Mouse (Mus musculus) kidney, embryonic 15.5 days (tissue): ENCODE measurements around the gene Scfd2. TPM values are rescaled to one million over a fixed set of nuclear protein-coding genes. Genes with fewer than 3 reads are reported as not detected.
A peak's percentile ranks its signal among the peaks of the same experiment; 100 is the strongest.

Source experiments
- ATAC-seq: fragments of 200-750 bp; cut with Nextera tagmentation; replicated peaks from 2 replicates; pipeline ENCODE4 v1.8.0; 2017; ENCODE audit warnings: moderate TSS enrichment; ENCODE audit not compliant: low FRiP score
- H3K27ac ChIP-seq: fragments of 300-500 bp; sonication (generic); 2 replicates; pipeline ENCODE4 v1.5.1; 2015; ENCODE audit warnings: mild to moderate bottlenecking, inconsistent platforms
- H3K27me3 ChIP-seq: fragments of 300-500 bp; sonication (generic); 2 replicates; pipeline ENCODE4 v1.6.1; 2015; ENCODE audit warnings: inconsistent platforms
- H3K36me3 ChIP-seq: fragments of 300-500 bp; sonication (generic); 2 replicates; pipeline ENCODE4 v1.6.1; 2015; ENCODE audit warnings: inconsistent platforms
- H3K4me1 ChIP-seq: fragments of 300-500 bp; sonication (generic); 2 replicates; pipeline ENCODE4 v1.6.1; 2015; ENCODE audit warnings: inconsistent platforms
- H3K4me2 ChIP-seq: fragments of 300-500 bp; sonication (generic); 2 replicates; pipeline ENCODE4 v1.6.1; 2015; ENCODE audit warnings: moderate library complexity, mild to moderate bottlenecking, inconsistent platforms
- H3K4me3 ChIP-seq: fragments of 300-500 bp; sonication (generic); replicated peaks from 2 replicates; pipeline ENCODE4 v1.5.1; 2015; ENCODE audit warnings: mild to moderate bottlenecking, inconsistent platforms
- H3K9ac ChIP-seq: fragments of 300-500 bp; sonication (generic); 2 replicates; pipeline ENCODE4 v1.6.1; 2015; ENCODE audit warnings: mild to moderate bottlenecking, inconsistent platforms
- H3K9me3 ChIP-seq: fragments of 300-500 bp; sonication (generic); replicated peaks from 2 replicates; pipeline ENCODE4 v1.6.1; 2016; ENCODE audit warnings: inconsistent platforms
- WGBS: fragments of 180-500 bp; shearing (Covaris S2); methylation state at CpG from one replicate; pipeline ENCODE4 v1.1.7; 2015; ENCODE audit warnings: mixed read lengths; 5-methylcytosine and 5-hydroxymethylcytosine counted together
- polyA plus RNA-seq: library from polyadenylated mRNA; unstranded; fragments of >200 nt; fragmentation: Nextera tagmentation; extraction: Ambion mirVana; gene quantifications from 2 replicates; pipeline ENCODE4 v1.2.1, GENCODE M21; 2015

Scfd2 gene
- polyA plus RNA-seq, 1 experiment from 2014 or later = 18.3 TPM

DNA sequence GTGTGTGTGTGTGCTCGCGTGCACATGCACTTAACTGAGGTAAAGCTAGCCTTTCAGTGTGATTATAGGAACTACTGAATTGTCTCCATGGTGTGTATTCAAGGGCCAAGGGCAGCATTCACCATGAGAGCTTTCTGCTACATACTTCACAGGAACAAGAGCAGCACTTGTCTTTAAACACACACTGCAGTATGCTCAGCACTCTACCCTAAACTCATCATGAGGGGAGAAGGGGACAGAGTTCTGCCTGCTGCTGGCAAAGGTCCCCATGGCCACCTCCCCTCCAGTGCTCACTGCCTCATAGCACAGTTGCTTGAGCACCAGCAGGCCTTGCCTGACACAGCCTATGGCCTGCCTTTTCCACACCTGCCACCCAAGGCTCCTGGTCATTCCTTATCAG, 230.1 kb downstream of the Scfd2 start:
- Histone ChIP-seq H3K4me1 (peaks cover 36% of the 10 kb centered on the region), H3K27ac (peak overlapping the region; percentile 61), H3K9ac (no peak overlapping the region), H3K4me2 (no peak overlapping the region), H3K27me3 (no peaks in the 10 kb centered on the region), H3K9me3 (no peaks in the 10 kb centered on the region), H3K36me3 (no peaks in the 10 kb centered on the region), H3K4me3 (no peak overlapping the region)
- ATAC-seq = no peak
- WGBS = 96% methylated on average over 2 of the region's 2 CpGs

DNA sequence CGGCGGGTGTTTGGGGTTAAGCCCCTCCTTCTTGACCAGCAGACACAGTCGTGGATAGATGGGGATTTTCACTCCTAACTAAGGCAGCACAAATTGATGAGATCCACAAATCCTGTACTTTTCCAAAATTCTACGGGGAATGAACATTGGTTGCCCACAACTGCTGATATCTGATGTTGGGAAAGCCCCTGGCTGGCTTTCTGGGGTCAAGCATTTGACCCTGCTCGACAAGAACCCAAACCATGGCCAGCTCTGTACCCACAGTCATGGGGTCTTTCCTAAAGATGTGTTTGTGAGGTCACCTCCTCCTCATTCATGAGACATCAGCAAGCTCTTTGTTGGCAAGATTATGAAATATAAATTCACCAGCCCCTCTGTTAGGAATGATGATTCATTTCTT, 230.6 kb downstream of the Scfd2 start:
- H3K36me3 ChIP-seq = no peaks in the 10 kb centered on the region
- H3K27me3 ChIP-seq = no peaks in the 10 kb centered on the region
- no peak overlapping the region for H3K4me3 ChIP-seq
- ATAC-seq = no peak
- H3K9ac ChIP-seq = no peak overlapping the region
- H3K4me1 ChIP-seq = peaks cover 40% of the 10 kb centered on the region
- H3K4me2 ChIP-seq = no peak overlapping the region
- no peak overlapping the region for H3K27ac ChIP-seq
- 62% methylated on average over 5 of the region's 5 CpGs for WGBS
- no peaks in the 10 kb centered on the region for H3K9me3 ChIP-seq

DNA sequence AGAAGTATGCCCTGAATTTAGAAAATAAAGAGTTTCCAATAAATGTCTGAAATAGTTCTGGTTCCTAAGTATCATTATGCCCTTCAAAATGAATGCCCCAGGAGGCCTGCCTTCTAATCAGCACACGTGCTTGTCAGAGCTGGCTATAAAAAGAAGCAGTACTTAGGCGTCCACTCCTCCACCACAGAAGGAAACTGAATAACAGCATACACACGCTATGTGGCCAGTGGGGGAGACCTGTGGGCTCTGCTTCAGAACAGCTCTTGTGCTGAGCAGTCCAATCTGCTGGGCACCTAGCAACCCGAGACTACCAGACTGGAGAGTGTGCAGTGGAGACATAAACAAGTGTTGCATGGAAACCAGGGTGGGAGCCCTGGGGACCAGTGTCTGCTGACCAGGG, 231.4 kb downstream of the Scfd2 start:
- no peaks in the 10 kb centered on the region for H3K9me3 ChIP-seq
- H3K27me3 ChIP-seq = no peaks in the 10 kb centered on the region
- 22% methylated on average over 4 of the region's 4 CpGs for WGBS
- H3K9ac ChIP-seq = no peak overlapping the region
- H3K4me1 ChIP-seq = peaks cover 36% of the 10 kb centered on the region
- peak; percentile 52 for ATAC-seq
- H3K4me3 ChIP-seq = no peak overlapping the region
- no peak overlapping the region for H3K27ac ChIP-seq
- H3K36me3 ChIP-seq = no peaks in the 10 kb centered on the region
- no peak overlapping the region for H3K4me2 ChIP-seq

DNA sequence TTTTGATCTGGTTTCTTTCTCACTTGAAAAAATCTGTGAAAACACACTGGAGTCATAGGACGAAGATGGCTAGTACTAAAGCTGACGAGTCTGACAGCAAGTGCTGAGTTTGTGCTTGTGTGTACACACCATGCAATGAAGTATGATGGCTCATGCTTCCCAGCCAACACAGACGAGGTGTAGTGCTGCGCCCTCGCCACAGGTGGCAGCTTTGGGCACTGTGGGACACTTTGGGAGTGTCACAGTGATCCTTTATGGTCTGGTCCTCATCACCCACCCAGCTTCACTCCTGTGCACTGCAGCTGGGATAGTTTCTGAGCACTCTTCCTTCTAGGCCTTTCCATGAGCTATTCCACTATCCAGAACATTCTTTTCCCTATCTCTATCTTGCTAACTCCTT, 234.4 kb downstream of the Scfd2 start:
- Histone ChIP-seq H3K4me2 (no peak overlapping the region), H3K36me3 (no peaks in the 10 kb centered on the region), H3K27me3 (no peaks in the 10 kb centered on the region), H3K27ac (no peak overlapping the region), H3K9ac (no peak overlapping the region), H3K4me1 (peaks cover 31% of the 10 kb centered on the region), H3K4me3 (no peak overlapping the region), H3K9me3 (no peaks in the 10 kb centered on the region)
- 85% methylated on average over 5 of the region's 5 CpGs for WGBS
- ATAC-seq = no peak

DNA sequence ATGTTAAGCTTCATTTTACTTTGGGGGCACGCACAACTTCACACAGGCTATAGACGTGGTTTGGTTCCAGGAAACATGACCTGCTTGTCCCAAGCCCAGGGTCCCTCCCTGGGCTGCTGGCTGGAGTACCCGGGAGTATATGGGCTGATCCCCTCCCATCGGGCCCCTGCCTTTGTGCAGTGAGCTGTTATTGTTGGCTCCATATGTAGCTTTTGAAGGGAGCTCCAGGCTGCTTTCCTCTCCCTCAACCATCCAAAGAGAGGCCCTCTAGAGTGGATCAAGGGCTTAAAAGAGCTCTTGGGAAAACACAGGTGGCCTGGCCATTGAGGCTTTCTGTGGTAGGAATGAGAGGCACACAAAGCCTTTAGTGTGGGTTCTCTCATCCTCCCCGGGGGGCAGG, 235.5 kb downstream of the Scfd2 start:
- WGBS = 39% methylated on average over 5 of the region's 5 CpGs
- Histone ChIP-seq H3K27ac (peak overlapping the region; percentile 56; the same call in 1 of the 2 replicates), H3K4me2 (no peak overlapping the region), H3K9me3 (no peaks in the 10 kb centered on the region), H3K4me3 (no peak overlapping the region), H3K9ac (no peak overlapping the region), H3K36me3 (no peaks in the 10 kb centered on the region), H3K27me3 (no peaks in the 10 kb centered on the region), H3K4me1 (peaks cover 30% of the 10 kb centered on the region)
- ATAC-seq = no peak

DNA sequence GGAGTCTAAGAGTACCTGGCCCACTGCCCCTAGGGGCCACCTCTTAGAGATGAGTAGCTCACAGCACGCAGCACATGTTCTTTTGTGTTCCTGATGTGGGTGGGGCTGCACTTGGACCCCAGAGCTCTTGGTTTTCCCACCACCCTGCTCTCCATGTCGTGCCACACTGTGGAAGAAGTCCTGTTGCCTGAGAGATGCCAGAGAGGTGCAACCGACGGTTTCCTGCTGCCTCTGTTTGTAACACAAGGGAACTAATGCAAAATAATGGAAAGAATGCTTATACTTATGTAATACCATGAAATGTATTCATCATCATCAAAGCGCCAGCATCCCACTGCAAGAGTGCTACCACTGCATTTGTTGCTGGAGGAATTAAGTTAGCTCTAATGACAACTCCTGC, 238.0 kb downstream of the Scfd2 start:
- Histone ChIP-seq H3K9ac (no peak overlapping the region), H3K27ac (no peak overlapping the region), H3K36me3 (no peaks in the 10 kb centered on the region), H3K9me3 (no peaks in the 10 kb centered on the region), H3K4me2 (no peak overlapping the region), H3K4me3 (no peak overlapping the region), H3K27me3 (no peaks in the 10 kb centered on the region), H3K4me1 (peaks cover 23% of the 10 kb centered on the region)
- WGBS = 80% methylated on average over 5 of the region's 5 CpGs
- ATAC-seq = no peak

DNA sequence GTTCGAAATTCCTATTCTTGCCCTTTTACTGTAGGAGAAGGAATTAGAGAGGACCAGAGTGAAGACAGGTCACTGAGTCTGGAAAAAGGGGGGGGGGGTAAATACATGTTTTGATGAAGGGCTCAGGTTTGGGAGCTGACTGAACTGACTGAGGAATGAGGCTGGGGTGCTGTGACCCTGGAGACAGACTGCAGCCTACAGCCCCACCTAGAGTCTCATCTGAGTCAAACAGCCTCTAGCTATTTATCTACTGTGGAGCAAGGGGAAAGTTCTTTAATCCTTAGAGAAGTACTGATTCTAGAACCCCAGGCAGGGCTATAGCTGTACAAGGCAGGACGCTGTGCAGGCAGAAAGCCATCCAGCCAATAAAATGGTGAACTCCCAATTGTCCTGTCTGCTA, 239.5 kb downstream of the Scfd2 start:
- no peak overlapping the region for H3K9ac ChIP-seq
- no peak overlapping the region for H3K27ac ChIP-seq
- no peaks in the 10 kb centered on the region for H3K36me3 ChIP-seq
- WGBS = 74% methylated on average over 2 of the region's 2 CpGs
- no peak overlapping the region for H3K4me3 ChIP-seq
- no peaks in the 10 kb centered on the region for H3K27me3 ChIP-seq
- H3K4me2 ChIP-seq = no peak overlapping the region
- no peak for ATAC-seq
- no peaks in the 10 kb centered on the region for H3K9me3 ChIP-seq
- H3K4me1 ChIP-seq = peaks cover 23% of the 10 kb centered on the region

DNA sequence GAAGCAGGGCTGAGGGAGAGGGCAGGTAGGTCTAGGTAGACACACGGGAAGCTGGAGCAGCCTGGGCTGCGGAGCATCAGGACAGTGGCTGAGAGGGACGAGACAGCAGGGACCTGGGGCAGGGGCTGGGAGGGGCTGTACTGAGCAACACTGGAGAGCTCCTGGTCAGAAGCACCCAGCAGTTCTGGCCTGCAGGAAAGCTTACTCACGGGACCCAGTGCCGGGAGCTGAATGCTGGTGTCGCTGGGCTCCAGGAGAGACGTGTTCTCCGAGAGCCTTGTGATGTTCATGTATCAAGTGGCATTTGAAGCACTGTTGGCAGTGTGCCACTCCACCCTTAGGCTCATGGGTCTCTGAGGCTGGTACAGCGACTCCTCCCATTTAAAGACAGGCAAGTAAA, 240.0 kb downstream of the Scfd2 start:
- WGBS = 73% methylated on average over 9 of the region's 9 CpGs
- no peaks in the 10 kb centered on the region for H3K9me3 ChIP-seq

DNA sequence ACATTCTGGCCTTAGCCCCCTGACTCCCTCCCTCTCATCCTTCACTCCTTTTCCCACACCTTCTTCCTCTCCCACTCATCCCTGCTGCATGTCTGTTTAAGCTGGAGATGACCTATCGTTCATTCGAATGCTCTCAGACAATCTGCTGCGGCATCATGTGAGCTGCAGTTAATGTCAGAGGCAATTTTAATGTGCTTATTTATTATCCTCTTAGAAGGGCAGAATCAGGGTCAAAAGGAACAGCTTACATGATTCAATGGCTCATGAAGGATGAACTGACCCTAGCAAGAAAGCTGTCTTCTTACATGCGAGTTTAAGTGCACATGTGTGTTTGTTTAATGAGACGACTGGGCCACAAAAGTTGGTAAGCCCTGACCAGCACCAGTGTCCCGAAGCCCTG, 241.6 kb downstream of the Scfd2 start:
- no peak overlapping the region for H3K9ac ChIP-seq
- peaks cover 11% of the 10 kb centered on the region; the same call in 1 of the 2 replicates for H3K4me1 ChIP-seq
- H3K4me2 ChIP-seq = no peak overlapping the region
- H3K4me3 ChIP-seq = no peak overlapping the region
- H3K27me3 ChIP-seq = no peaks in the 10 kb centered on the region
- H3K27ac ChIP-seq = no peak overlapping the region
- no peak for ATAC-seq
- no peaks in the 10 kb centered on the region for H3K36me3 ChIP-seq
- H3K9me3 ChIP-seq = no peaks in the 10 kb centered on the region
- 34% methylated on average over 6 of the region's 6 CpGs for WGBS

More for the DNA sequence above, 240.0 kb downstream of the Scfd2 start:
- no peak for ATAC-seq
- no peak overlapping the region for H3K27ac ChIP-seq
- H3K4me1 ChIP-seq = peaks cover 21% of the 10 kb centered on the region
- no peak overlapping the region for H3K4me2 ChIP-seq
- no peak overlapping the region for H3K4me3 ChIP-seq
- H3K36me3 ChIP-seq = no peaks in the 10 kb centered on the region
- H3K9ac ChIP-seq = no peak overlapping the region
- no peaks in the 10 kb centered on the region for H3K27me3 ChIP-seq

DNA sequence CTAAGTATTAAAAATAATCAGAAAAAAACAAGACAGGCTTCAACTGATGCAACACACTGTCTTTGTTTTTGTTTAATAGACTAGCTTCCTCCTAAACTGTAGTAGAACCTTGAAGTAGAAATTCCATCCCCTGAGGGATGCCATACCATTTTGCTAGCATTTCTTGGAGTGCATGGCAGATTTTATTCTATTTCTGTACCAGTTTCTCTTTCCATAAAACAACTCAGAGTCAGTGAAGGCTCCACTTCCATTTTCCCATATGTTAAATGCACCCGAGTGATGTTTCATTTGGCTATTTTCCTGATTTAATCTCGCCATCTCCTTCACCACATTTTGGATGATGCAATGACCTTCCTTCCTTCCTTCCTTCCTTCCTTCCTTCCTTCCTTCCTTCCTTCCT, 243.4 kb downstream of the Scfd2 start:
- Histone ChIP-seq H3K4me3 (no peak overlapping the region), H3K9ac (no peak overlapping the region), H3K4me1 (0 out of 2 replicates have a peak, but pooled peaks cover 4% of the 10 kb centered on the region), H3K4me2 (no peak overlapping the region), H3K36me3 (no peaks in the 10 kb centered on the region), H3K27ac (no peak overlapping the region), H3K27me3 (no peaks in the 10 kb centered on the region), H3K9me3 (no peaks in the 10 kb centered on the region)
- ATAC-seq = no peak
- 90% methylated on average over 2 of the region's 2 CpGs for WGBS

DNA sequence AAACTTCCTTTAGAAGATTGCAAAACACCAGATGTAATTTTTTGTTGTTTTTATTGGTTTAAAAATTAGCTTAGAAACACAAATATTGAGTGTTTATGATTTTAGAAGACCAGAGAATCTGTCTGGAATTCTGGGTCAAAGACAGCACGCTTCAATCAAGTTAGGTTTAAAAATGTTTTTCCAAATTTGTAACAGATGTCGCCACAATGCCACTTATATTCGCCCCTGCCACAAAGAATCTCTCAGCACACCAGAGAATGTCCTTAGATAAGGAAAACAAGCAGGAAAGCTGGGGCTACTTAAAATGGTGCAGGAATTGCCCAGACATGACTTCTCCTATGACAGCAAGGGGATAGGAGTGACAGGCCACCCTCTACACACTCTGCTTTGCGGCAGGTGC, 245.3 kb downstream of the Scfd2 start:
- 88% methylated on average over 4 of the region's 4 CpGs for WGBS
- Histone ChIP-seq H3K4me1 (0 out of 2 replicates have a peak, but pooled peaks cover under 1% of the 10 kb centered on the region), H3K27ac (no peak overlapping the region), H3K9ac (no peak overlapping the region), H3K4me3 (no peak overlapping the region), H3K9me3 (no peaks in the 10 kb centered on the region), H3K4me2 (no peak overlapping the region), H3K27me3 (no peaks in the 10 kb centered on the region; the same call in 1 of the 2 replicates), H3K36me3 (no peaks in the 10 kb centered on the region)
- no peak for ATAC-seq

DNA sequence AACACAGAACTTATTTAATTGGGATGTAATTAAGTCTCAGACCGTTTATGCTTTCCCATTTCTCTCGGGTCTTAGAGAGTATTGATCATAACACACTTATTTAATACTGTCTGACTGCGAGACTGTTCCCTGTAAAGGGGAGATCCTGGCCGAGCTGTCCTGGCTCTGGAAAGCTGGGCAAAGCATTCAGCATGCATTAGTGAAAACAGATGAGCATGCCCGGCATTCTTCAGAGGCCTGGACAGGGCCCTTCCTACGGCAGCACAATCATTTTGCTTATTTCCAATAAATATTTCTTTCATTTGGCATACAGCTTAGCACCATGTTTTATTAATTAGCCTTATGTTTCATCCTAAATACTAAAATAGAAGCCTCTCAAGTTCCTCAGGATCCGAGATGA, 245.8 kb downstream of the Scfd2 start:
- H3K36me3 ChIP-seq = no peaks in the 10 kb centered on the region
- no peaks in the 10 kb centered on the region for H3K9me3 ChIP-seq
- H3K4me1 ChIP-seq = 0 out of 2 replicates have a peak, but pooled peaks cover 2% of the 10 kb centered on the region
- no peaks in the 10 kb centered on the region; the same call in 1 of the 2 replicates for H3K27me3 ChIP-seq
- H3K4me2 ChIP-seq = no peak overlapping the region
- no peak for ATAC-seq
- no peak overlapping the region for H3K9ac ChIP-seq
- 72% methylated on average over 7 of the region's 7 CpGs for WGBS
- H3K4me3 ChIP-seq = no peak overlapping the region
- H3K27ac ChIP-seq = no peak overlapping the region

DNA sequence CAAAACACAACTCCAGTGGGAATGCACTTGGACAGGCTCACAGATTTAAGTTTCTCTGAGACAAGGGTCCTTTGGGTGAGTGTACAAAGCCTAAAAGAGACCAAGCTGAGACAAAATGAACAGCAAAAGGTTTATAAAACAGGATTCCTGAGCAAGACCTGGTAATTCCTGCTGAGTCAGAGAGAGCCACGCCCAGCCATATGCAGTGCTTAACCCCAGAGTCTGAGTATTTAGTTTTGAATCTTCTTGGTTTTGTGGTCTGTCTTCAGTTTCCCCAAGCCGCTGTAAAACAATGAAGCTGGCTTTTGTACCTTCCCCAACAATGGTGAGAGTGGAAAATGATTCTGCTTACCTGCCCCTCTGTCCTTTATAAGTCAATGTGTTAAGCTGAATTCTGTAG, 246.3 kb downstream of the Scfd2 start:
- Histone ChIP-seq H3K27me3 (no peaks in the 10 kb centered on the region; the same call in 1 of the 2 replicates), H3K4me1 (0 out of 2 replicates have a peak, but pooled peaks cover 2% of the 10 kb centered on the region), H3K36me3 (no peaks in the 10 kb centered on the region), H3K4me3 (no peak overlapping the region), H3K9ac (no peak overlapping the region), H3K4me2 (no peak overlapping the region), H3K27ac (no peak overlapping the region), H3K9me3 (no peaks in the 10 kb centered on the region)
- no peak for ATAC-seq
- WGBS = 81% methylated on average over 2 of the region's 2 CpGs
